Mouse (Mus musculus): ENCODE results near the gene Bend4.

Bend4 gene

GRCm38 (mm10) chr5:67419407-67419806, 8.7 kb downstream of the Bend4 start:
- no peak for DNase-seq (ENCODE audit: low spot score)

DNA sequence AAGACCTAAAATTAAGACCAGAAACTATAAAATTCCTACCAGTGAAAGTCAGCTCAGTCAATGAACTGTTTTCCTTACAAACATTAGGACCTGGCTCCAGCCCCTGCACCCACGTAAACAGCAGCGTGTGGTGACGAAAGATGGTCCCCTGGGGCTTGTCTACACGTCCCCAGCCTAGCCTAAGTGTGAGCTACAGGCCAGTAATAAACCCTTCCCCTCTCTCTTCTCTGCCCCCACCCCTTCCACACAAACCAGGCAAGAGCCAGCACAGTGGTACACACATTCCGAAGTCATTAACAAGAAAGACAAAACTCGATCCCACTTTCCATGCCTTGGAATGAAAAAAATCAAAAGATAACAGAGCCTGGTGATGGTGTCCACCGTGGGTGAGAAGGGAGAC, 16.6 kb downstream of the Bend4 start:
- no peak for DNase-seq (ENCODE audit: low spot score)

DNA sequence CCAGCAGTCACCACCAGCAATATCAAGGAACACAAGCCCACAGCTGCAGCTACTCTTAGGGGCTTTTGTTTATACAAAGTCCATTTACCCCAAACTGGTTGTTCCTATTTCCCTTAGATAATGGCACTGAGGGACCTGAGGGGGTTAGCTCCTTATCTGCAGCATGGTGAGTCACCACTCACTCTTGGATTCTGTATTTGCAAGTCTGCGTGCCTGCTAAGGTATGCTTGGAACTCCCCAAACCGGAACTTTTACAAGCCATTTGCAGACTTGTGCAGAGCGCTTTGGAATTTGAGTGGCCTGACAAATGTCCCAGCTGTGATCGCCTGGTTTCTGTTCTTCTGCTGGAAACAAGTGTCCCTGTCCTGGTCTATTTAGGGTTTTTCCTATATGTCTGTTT, 17.7 kb downstream of the Bend4 start:
- DNase-seq (ENCODE audit: low spot score) = no peak

DNA sequence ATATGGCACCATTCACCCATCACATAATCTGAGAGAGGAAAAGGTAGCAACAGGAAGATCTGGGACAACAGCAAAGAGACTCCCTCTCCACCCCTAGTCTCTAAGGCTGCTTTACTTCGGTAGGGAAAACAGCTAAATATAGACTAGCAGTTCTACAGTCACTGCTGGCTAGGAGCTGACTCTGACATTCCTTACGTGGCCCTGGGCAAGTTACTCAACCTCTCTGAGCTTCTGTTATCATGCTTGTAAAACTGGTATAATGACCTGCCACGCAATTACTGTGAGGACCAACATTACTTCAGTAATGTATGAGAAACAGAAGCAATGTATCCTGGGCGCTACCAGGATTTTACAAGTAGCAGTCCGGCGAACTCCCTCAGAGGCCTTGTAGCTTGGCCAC, 19.7 kb downstream of the Bend4 start:
- DNase-seq (ENCODE audit: low spot score) = no peak

- DNase-seq (ENCODE audit: low spot score) = no peak
Measured at GRCm38 (mm10) chr5:67404919-67405318, 23.2 kb downstream of the Bend4 start.

DNA sequence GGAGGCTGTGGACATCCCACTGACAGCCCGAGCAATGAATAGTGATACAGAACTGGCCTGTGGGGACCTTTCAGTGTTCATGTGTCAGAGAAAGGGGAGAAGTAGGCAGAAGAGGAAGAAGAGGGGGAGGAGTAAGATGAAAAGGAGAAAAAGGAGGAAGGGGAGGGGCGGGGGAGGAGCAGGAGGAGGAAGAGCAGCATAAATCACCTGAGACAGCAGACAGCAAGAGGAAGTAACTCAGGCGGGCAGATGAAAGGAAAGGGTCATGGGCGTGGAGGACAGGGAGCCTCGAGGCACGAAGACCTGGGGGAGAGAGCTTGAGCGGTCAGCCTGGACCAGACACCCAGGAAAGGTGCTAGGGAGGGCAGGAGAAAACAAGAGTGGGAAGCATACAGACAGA, 23.7 kb downstream of the Bend4 start:
- no peak for DNase-seq (ENCODE audit: low spot score)

- DNase-seq (ENCODE audit: low spot score) = no peak
Measured at GRCm38 (mm10) chr5:67401612-67402011, 26.5 kb downstream of the Bend4 start.

- no peak for DNase-seq (ENCODE audit: low spot score)
Measured at GRCm38 (mm10) chr5:67400608-67401480, 27.3 kb downstream of the Bend4 start.

- DNase-seq (ENCODE audit: low spot score) = no peak
Measured at GRCm38 (mm10) chr5:67399876-67400607, 28.1 kb downstream of the Bend4 start.

GRCm38 (mm10) chr5:67397186-67397585, 30.9 kb downstream of the Bend4 start:
- no peak for DNase-seq (ENCODE audit: low spot score)

DNA sequence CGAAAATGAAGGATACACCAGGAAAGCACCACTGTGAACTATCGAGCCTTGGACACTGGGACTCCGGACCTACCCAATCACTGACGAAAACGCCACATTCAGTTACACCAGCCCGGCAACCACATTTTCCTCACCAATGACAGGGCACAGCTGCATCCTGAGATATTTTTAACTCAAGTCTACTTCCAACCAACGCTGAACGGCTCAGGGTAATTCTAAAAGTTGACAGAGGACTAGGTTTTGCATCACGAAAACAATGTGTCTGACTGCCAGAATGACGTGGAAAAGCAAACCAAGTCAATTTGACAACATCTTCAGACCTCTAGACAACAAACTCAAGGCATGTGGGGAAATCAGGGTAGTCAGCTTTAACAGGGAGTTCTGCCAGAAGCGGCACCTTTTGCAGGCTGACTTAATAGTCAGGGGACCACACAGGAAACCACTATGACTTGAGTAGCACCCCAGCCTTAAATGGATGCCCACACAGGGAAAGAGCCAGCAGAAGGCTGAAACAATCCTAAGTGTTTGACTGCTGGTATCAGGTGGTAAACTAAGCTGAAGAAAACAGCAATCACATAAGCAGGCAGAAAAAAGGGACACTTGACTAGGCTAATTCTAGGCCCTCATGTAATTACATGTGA, 32.8 kb downstream of the Bend4 start:
- DNase-seq (ENCODE audit: low spot score) = no peak

GRCm38 (mm10) chr5:67393951-67394350, 34.2 kb downstream of the Bend4 start:
- DNase-seq (ENCODE audit: low spot score) = no peak

GRCm38 (mm10) chr5:67382556-67382955, 45.6 kb downstream of the Bend4 start:
- no peak for DNase-seq (ENCODE audit: low spot score)

GRCm38 (mm10) chr5:67381690-67382089, 46.4 kb downstream of the Bend4 start:
- no peak for DNase-seq (ENCODE audit: low spot score)

DNA sequence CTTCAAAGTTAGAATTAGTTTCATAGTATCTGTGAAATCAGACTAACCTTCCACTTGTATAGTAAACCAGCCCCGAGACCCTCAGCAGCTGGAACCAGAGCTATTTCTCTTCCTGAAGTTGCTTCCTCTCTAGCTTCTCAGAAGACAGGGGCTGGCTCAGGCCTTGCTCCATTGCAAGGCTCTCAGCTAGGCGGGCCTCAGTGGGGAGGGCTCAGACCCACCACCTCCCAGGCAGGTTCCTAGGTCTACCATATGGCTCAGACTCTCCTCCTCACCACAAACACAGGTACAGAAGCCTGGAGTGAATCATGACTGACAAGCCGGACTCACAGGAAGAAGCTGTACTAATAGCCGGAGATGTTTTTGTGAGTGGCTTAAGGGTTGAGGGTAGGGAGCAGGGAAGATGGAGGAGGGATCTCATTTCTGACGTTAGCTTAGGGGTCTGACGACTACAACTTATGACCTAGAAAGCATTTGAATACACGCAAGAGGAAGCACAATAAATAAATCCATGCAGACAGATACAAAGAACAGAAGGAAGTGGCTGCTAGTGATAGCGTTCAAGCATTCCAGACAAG, 51.0 kb downstream of the Bend4 start:
- DNase-seq (ENCODE audit: low spot score) = no peak

DNA sequence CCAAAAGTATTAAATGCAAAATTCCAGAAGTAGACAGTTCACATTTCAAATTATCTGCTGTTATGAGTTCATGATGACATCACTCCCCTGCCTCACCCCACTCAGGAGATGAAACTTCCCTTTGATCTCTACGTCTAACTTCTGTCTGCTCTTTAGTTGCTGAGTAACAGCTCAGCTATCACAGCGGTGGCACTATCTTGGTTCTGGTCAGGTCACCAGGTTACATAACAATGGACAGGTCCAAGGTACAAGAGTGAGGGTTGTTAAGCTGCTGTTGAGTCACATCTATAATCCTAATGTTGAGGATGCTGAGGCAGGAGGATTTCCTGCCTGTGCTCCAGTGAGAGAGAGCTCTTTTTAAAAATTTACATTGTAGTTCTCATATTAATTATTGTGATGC, 65.2 kb downstream of the Bend4 start:
- no peak for DNase-seq (ENCODE audit: low spot score)

DNA sequence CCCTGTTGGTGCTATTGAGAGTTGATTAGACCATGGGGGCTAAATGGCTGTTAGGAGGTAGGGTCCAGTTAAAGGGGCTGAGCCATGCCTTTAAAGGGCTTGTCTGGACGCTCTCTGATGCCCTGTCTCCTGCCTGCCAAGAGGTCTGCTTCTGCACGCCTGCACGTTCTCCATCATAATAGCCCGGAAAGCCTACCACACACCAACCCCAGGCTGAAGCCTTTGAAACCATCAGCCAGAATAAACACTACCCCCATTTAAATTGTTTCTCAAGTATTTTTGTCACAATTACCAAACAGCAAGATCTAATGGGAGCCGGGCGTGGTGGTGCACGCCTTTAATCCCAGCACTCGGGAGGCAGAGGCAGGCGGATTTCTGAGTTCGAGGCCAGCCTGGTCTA, 65.8 kb downstream of the Bend4 start:
- DNase-seq (ENCODE audit: low spot score) = no peak

GRCm38 (mm10) chr5:67348949-67349348, 79.2 kb downstream of the Bend4 start:
- DNase-seq (ENCODE audit: low spot score) = no peak

DNA sequence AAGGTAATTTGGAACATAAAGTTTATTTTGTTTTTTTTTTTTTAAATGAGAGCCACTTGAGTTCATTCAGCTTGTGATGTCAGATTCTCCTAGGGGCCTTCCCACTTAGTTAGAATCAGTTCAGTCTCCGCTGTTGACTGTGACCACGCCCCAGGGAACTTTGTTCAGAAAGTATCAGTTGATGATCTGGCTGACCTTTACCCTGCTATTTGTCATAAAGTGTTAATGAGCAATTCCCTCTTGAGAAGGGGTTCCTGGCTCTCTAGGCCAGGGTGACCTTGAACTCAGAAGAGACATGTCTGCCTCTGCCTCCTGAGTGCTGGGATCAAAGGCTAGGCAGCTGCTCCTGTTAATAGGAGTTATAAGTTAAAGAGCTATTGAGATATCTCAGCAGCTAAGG, 81.0 kb downstream of the Bend4 start:
- no peak for DNase-seq (ENCODE audit: low spot score)
